Mouse (Mus musculus) midbrain, postnatal 0 days (tissue): Measurements from ENCODE around the gene Nrbp1. TPM values are rescaled to one million over a fixed set of nuclear protein-coding genes. Genes with fewer than 3 reads are reported as not detected.

Source experiments
- ATAC-seq: fragments of 200-750 bp; cut with Nextera tagmentation; 2 replicates; pipeline ENCODE4 v1.8.0; 2017; ENCODE audit warnings: moderate number of reproducible peaks, mild to moderate bottlenecking, moderate TSS enrichment, moderate library complexity; ENCODE audit not compliant: low FRiP score
- DNase-seq: peaks from one replicate; pipeline ENCODE4 v3.0.0-alpha.2; 2015; ENCODE audit warnings: low spot score
- H3K27ac ChIP-seq: fragments of 300-500 bp; sonication (generic); 2 replicates; pipeline ENCODE4 v1.5.1; 2014; ENCODE audit warnings: low read depth, mild to moderate bottlenecking, low read length, mixed read lengths
- H3K27me3 ChIP-seq: fragments of 300-500 bp; sonication (generic); 2 replicates; pipeline ENCODE4 v1.6.1; 2014; ENCODE audit warnings: low read length, control low read depth, mixed read lengths; ENCODE audit not compliant: insufficient read depth
- H3K36me3 ChIP-seq: fragments of 300-500 bp; sonication (generic); 2 replicates; pipeline ENCODE4 v1.6.1; 2014; ENCODE audit warnings: low read length, control low read depth, mixed read lengths; ENCODE audit not compliant: insufficient read depth
- H3K4me1 ChIP-seq: fragments of 300-500 bp; sonication (generic); 2 replicates; pipeline ENCODE4 v1.6.1; 2014; ENCODE audit warnings: mild to moderate bottlenecking, control low read depth, antibody characterized with exemption, low read length, mixed read lengths; ENCODE audit not compliant: insufficient read depth
- H3K4me2 ChIP-seq: fragments of 300-500 bp; sonication (generic); 2 replicates; pipeline ENCODE4 v1.6.1; 2014; ENCODE audit warnings: low read depth, mild to moderate bottlenecking, low read length, mixed read lengths; ENCODE audit not compliant: poor library complexity, severe bottlenecking
- H3K4me3 ChIP-seq: fragments of 300-500 bp; sonication (generic); 2 replicates; pipeline ENCODE4 v1.5.1; 2014; ENCODE audit warnings: low read depth, mild to moderate bottlenecking, low read length, moderate library complexity
- H3K9ac ChIP-seq: fragments of 300-500 bp; sonication (generic); replicated peaks from 2 replicates; pipeline ENCODE4 v1.6.1; 2014; ENCODE audit warnings: mild to moderate bottlenecking, low read length, moderate library complexity, mixed read lengths; ENCODE audit not compliant: poor library complexity, severe bottlenecking
- H3K9me3 ChIP-seq: fragments of 300-500 bp; sonication (generic); 2 replicates; pipeline ENCODE4 v1.6.1; 2016; ENCODE audit warnings: low read length, control low read depth
- CTCF ChIP-seq: IDR thresholded peaks from 2 replicates; pipeline ENCODE4 v1.5.1; 2016; ENCODE audit warnings: antibody characterized with exemption, mild to moderate bottlenecking
- WGBS: fragments of 180-500 bp; shearing (Covaris S2); extraction: QIAGEN DNeasy Blood & Tissue Kit; methylation state at CpG from one replicate; pipeline ENCODE4 v1.1.7; 2014; 5-methylcytosine and 5-hydroxymethylcytosine counted together
- polyA plus RNA-seq: library from polyadenylated mRNA; unstranded; fragments of >200 nt; fragmentation: Nextera tagmentation; extraction: Ambion mirVana; gene quantifications from 2 replicates; pipeline ENCODE4 v1.2.1, GENCODE M21; 2015
- total RNA-seq: library from RNA; depleted of rRNA; stranded (reverse); fragments of >200 nt; gene quantifications from 2 replicates; pipeline ENCODE4 v1.2.3, GENCODE M21; 2014; rRNA removed

The Nrbp1 gene
- total RNA-seq, result 120 and 126 TPM in 2 replicates
- 138 and 149 TPM in 2 replicates for polyA plus RNA-seq

DNA sequence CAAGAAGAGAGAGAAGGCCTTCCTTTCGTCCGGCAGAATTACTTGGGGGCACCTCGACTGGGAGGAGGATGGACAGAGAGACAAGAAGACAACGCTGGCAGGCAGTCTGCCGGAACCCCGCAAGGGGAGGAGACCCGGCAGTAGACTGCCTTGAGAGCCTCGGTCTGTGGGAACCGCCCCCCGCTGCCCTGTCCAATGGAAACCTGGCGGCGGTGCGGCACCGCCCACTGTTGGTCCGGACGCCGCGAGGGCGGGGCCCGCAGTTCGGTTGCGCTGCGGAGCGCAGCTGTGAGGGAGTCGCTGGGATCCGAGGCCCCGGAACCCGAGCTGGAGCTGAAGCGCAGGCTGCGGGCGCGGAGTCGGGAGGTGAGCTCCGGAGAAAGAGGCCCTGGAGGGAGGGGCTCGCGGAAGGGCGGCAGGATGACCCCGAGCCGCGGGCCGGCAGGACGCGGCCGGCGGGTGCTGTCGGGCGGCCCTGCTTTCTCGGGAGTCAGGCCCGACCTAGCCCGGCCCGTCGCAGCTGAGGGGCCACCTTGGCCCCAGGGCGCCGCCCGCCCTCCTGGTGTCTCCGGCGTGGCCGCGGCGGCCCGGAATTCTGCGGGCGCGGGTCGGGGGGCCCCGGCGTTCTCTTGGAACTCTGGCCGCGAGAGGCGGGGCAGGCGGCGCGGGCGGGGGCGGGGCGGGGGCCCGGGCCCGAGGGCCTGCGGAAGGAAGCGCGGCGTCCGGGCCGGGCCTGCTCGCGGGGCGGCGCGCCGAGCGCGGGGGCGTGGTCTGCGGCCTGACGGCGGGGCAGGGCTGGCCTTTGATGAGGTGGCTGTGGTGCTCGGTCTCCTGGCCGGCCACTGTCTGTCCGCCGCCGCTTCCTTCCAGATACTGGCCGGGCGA, at the start of gene Nrbp1, which contains the start of gene Gm9970:
Gene Nrbp1 (plus strand): TSS at position 228 of the 885 bp plus-strand sequence.
Gene Gm9970 (minus strand): TSS at position 596 of the 885 bp plus-strand sequence.
- Histone ChIP-seq H3K4me2 (peak within 1 kb of the TSS; percentile 59), H3K4me3 (peak within 1 kb of the TSS; percentile 93), H3K27me3 (no peaks in the 10 kb centered on the region), H3K4me1 (0 out of 2 replicates have a peak, but pooled peaks cover 5% of the 10 kb centered on the region), H3K36me3 (peaks cover 18% of the 10 kb centered on the region), H3K27ac (peak within 1 kb of the TSS; percentile 93), H3K9ac (peak within 1 kb of the TSS; percentile 97), H3K9me3 (0 out of 2 replicates have a peak, but pooled peaks cover 4% of the 10 kb centered on the region)
- WGBS, result under 1% methylated on average over 55 of the region's 103 CpGs
- DNase-seq (peak; percentile 98), ATAC-seq (peak; percentile 99)
- no peak; the same call in 1 of the 2 replicates for TF ChIP-seq CTCF

DNA sequence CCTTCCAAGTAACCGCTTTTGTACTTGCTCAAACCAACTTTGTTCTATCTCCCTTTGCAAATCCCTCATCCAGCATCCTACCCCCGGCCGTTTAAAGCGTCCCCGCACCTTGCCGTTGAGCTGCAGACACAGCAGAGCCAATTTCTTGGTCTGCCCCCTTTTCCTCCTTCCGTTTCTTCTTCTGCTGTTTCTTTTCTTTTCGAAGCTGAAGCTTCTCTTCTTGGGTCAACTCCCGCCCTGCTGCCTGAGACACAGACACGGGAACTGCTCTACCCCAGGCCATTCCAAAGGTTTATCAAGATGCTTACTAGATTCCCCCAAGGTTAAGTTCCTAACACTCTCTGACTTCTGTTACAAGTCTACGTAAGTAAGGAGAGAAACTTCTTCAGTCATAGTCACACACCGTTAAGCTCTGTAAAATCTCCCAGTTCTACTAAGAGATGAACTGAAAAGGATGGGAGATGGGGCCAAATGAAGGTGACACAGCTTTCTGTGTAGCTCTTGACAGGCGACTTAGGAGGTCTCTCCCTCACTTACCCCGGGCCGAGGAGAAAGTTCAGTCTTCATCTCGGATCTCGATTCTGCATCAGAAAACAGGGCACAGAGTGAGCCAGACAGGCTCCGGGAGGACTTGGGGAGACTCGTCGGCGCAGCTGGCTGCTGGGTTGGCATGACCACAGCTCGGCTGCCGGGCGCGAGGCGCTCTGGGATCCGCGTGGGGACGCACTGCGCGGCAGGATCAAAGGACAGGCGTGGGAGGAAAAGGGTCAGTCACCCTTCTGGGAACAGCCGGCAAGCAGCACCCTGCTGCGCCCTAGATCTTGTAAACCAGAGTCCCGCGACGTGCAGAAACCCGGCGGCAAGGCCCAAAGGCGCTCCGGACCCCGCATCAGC, 48.4 kb upstream of the Nrbp1 start:
- Histone ChIP-seq H3K9me3 (no peaks in the 10 kb centered on the region), H3K4me3 (peak overlapping the region; percentile 66), H3K36me3 (peaks cover 58% of the 10 kb centered on the region), H3K27ac (peak overlapping the region; percentile 87), H3K4me2 (peak overlapping the region; percentile 85), H3K9ac (peak overlapping the region; percentile 74), H3K27me3 (no peaks in the 10 kb centered on the region), H3K4me1 (no peaks in the 10 kb centered on the region)
- WGBS, result 15% methylated on average over 42 of the region's 42 CpGs
- ATAC-seq (peak; percentile 76), DNase-seq (peak; percentile 70)
- no peak for TF ChIP-seq CTCF

DNA sequence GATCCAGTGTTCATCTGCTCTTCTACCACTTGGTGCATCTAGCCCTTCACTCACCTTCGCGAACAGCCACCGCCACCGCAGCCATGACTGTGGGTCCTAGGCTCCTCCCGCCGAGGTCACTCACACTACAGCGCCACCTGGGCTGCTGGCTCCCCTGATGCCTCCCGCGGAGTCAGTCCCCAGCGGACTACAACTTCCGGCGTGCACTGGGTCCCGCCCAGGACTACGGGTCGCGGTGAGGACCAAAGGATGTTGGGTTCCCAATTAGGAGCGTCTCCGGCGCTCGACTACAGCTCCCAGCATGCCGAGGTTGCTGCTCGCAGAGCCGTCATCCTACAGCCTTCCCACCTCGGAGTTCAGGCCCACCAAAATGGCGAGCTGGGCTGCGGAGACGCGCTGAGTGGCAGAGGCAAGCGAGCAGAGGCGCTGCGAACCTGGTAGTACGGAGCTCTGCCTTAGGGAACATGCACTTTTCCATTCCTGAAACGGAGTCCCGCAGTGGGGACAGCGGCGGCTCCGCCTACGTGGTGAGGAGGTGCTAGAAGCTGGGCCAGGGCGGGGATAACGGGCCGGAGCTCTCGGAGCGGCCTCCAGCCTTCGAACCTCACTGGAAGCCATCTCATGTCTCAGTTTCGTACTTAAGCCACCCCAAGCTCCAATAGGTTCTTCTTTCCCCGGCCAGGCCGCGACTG, 47.6 kb upstream of the Nrbp1 start, which contains the start of the genes Snx17 and Eif2b4:
Gene Snx17 (plus strand): TSS at position 289 of the 692 bp plus-strand sequence.
Gene Eif2b4 (minus strand): TSS at position 492 of the 692 bp plus-strand sequence.
- Histone ChIP-seq H3K9ac (peak within 1 kb of the TSS; percentile 93), H3K4me1 (no peaks in the 10 kb centered on the region), H3K27ac (peak within 1 kb of the TSS; percentile 87), H3K36me3 (peaks cover 58% of the 10 kb centered on the region), H3K9me3 (no peaks in the 10 kb centered on the region), H3K27me3 (no peaks in the 10 kb centered on the region), H3K4me3 (peak within 1 kb of the TSS; percentile 66), H3K4me2 (peak within 1 kb of the TSS; percentile 85)
- TF ChIP-seq CTCF, result peak; percentile 81
- peak; percentile 95 for ATAC-seq
- DNase-seq, result peak; percentile 99
- under 1% methylated on average over 48 of the region's 48 CpGs for WGBS

DNA sequence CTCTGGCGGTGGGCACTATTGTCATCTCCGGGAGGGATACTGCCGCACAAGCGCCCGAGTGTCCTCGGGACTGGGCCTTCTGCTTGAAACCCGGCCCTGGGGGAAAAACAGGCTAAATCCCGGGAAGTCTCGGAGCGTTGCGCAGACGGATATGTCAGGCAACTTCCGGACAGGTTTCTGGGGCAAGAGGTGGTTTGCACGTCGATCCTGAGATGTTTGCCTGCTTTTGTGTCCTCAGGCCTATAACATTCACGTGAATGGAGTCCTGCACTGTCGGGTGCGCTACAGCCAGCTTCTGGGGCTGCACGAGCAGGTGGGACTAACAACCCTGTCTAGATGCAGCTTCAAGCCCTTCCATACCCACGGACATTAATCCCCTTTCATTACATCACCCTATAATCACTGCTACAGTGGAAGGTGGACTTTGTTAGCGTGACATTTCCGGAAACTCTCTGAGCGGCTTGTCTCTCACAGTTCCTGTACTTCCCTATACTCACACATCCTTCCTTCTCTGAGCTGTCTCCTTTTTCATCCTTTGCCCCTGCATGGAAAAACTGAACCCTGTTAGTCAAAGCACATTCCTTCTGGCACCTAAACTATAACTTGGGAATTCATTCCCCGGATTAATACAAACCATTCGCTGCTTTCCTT, 46.9 kb upstream of the Nrbp1 start:
- H3K27ac ChIP-seq, result peak overlapping the region; percentile 87
- TF ChIP-seq CTCF, result no peak
- no peaks in the 10 kb centered on the region for H3K9me3 ChIP-seq
- H3K4me2 ChIP-seq, result peak overlapping the region; percentile 85
- ATAC-seq (no peak), DNase-seq (no peak)
- H3K4me1 ChIP-seq, result no peaks in the 10 kb centered on the region
- no peaks in the 10 kb centered on the region for H3K27me3 ChIP-seq
- peaks cover 58% of the 10 kb centered on the region for H3K36me3 ChIP-seq
- H3K4me3 ChIP-seq, result peak overlapping the region; percentile 66
- WGBS, result 14% methylated on average over 25 of the region's 25 CpGs
- peak overlapping the region; percentile 93 for H3K9ac ChIP-seq
